Comparison of ENCODE assay signal across 10 mouse cellular contexts in the genomic region with DNA sequence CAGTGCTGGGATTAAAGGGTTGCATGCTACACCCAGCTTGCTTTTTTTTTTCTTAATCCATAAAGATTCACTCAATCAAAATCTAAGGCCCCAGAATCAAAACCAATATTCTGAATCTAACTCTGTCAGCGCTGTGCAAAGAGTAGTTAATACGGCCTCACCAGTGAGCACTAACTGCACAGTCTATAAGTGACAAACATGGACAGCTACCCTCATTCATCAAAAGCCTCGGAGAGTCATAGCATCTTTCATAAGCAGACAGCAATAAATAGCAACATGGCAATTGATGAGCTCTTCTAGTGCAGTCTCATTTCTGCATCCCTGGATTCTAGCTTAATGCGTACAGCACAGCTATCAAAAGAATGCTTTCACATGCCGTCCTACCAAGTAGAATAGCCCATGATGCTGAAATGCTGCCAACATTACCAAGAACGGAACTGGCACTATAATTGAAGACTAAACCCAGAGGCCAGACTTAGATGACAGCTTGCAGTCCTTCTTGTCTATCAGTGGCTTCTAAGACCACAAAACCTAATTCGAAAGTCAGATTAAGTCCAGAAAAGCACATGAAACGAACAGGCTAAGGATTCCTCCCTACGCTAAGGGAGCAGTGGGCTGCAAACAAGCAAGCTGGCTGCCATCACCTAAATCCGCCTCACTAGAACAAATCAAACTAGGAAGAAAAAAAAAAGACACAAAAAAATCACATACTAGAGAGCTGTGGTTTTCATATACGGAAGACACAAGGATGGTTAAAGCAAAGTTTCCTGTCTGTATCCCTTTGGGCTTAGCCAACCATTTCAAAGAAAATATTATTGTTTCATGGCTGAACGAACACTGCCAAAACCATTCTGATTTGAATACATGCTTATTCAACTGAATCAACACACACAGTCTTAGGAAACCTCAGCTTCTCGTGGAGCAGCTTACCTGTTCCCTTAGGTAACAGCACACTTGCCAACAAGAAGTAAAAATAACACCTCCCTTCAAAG. TPM values are rescaled to one million over a fixed set of nuclear protein-coding genes. Genes with fewer than 3 reads are reported as not detected.
DNase-seq lines count a peak whose midpoint lies in the region; ATAC-seq and TF ChIP-seq lines count a peak whose summit lies in the region.
"Had no signal": no experiment of that assay in that cellular context is flagged by ENCODE, and none has a peak within 500 bp of the region (broad histone marks: within the 10 kb centered on the region; RNA-seq: fewer than 3 reads in every experiment).

No protein-coding gene starts in this region.

- WGBS in heart, embryonic 16.5 days: 63% methylated on average over 13 of the region's 13 CpGs
- 83% methylated on average over 13 of the region's 13 CpGs for whole genome bisulfite sequencing in heart, embryonic 10.5 days
- WGBS in embryonic facial prominence, embryonic 14.5 days: 48% methylated on average over 13 of the region's 13 CpGs
- WGBS in stomach, postnatal 0 days: 70% methylated on average over 13 of the region's 13 CpGs

- no peak overlapping the region for H3K9ac ChIP-seq in heart, embryonic 16.5 days (ENCODE audit: low read length)
- no peak overlapping the region for H3K9ac ChIP-seq in embryonic facial prominence, embryonic 14.5 days (ENCODE audit: low read depth, low read length)
- H3K9ac ChIP-seq in stomach, postnatal 0 days (ENCODE audit: low read length): no peak overlapping the region
- H3K9ac ChIP-seq: lung, embryonic 15.5 days had no signal

- DNase-seq in heart, embryonic 10.5 days (ENCODE audit: low spot score): no peak
- DNase-seq in right cerebral cortex, adult 18-20 months: peak; percentile 14
- DNase-seq in right cerebral cortex, postnatal 25 days: no peak
- DNase-seq in embryonic facial prominence, embryonic 14.5 days (ENCODE audit: low spot score): peak; percentile 60
- DNase-seq in stomach, postnatal 0 days (ENCODE audit: low spot score): no peak
- no peak for DNase-seq in adrenal gland, postnatal 14 days

- TF ChIP-seq CTCF in stomach, postnatal 0 days (IDR thresholded peaks at IDR 0.05; ENCODE audit: low read depth): no peak

- H3K36me3 ChIP-seq in heart, embryonic 16.5 days (ENCODE audit: control insufficient read depth, insufficient read depth): 0 out of 2 replicates have a peak, but pooled peaks cover 4% of the 10 kb centered on the region
- no peaks in the 10 kb centered on the region for H3K36me3 ChIP-seq in heart, embryonic 10.5 days
- no peaks in the 10 kb centered on the region for H3K36me3 ChIP-seq in embryonic facial prominence, embryonic 14.5 days (ENCODE audit: control insufficient read depth, insufficient read depth, low read length)
- H3K36me3 ChIP-seq in stomach, postnatal 0 days (ENCODE audit: control insufficient read depth, insufficient read depth, low read length): no peaks in the 10 kb centered on the region
- H3K36me3 ChIP-seq: lung, embryonic 15.5 days had no signal

- peak overlapping the region; percentile 13; the same call in 1 of the 2 replicates for H3K4me2 ChIP-seq in heart, embryonic 16.5 days (ENCODE audit: low read depth, low read length)
- 0 out of 2 replicates have a peak overlapping the region, but pooled peaks have one; percentile 18 for H3K4me2 ChIP-seq in embryonic facial prominence, embryonic 14.5 days (ENCODE audit: low read depth, low read length)
- H3K4me2 ChIP-seq in stomach, postnatal 0 days (replicated peaks; ENCODE audit: low read depth): no peak overlapping the region
- H3K4me2 ChIP-seq: lung, embryonic 15.5 days had no signal

- 0 out of 2 replicates have a peak, but pooled peaks have one; percentile 42 for ATAC-seq in heart, embryonic 16.5 days (replicated peaks; ENCODE audit: extremely low read depth, insufficient read depth, low FRiP score)
- ATAC-seq in embryonic facial prominence, embryonic 14.5 days (ENCODE audit: low read depth): no peak
- ATAC-seq in neutrophil, adult 5-6 weeks (ENCODE audit: extremely low read depth, insufficient number of reproducible peaks, low FRiP score, poor library complexity, severe bottlenecking): peak; percentile 67
- ATAC-seq in stomach, postnatal 0 days (ENCODE audit: low FRiP score, low TSS enrichment): no peak

- H3K27me3 ChIP-seq in heart, embryonic 16.5 days (ENCODE audit: control insufficient read depth, insufficient read depth, low read length): no peaks in the 10 kb centered on the region
- H3K27me3 ChIP-seq in heart, embryonic 10.5 days (ENCODE audit: insufficient read depth, poor library complexity, severe bottlenecking): no peaks in the 10 kb centered on the region
- H3K27me3 ChIP-seq in embryonic facial prominence, embryonic 14.5 days (replicated peaks; ENCODE audit: control insufficient read depth, insufficient read depth, low read length): no peaks in the 10 kb centered on the region
- H3K27me3 ChIP-seq in stomach, postnatal 0 days (ENCODE audit: control insufficient read depth, insufficient read depth, low read length): no peaks in the 10 kb centered on the region
- H3K27me3 ChIP-seq: lung, embryonic 15.5 days had no signal

- H3K27ac ChIP-seq in heart, embryonic 16.5 days (ENCODE audit: low read length): no peak overlapping the region
- H3K27ac ChIP-seq in heart, embryonic 10.5 days: no peak overlapping the region
- no peak overlapping the region for H3K27ac ChIP-seq in embryonic facial prominence, embryonic 14.5 days (replicated peaks; ENCODE audit: low read depth, low read length)
- no peak overlapping the region for H3K27ac ChIP-seq in stomach, postnatal 0 days (replicated peaks)
- H3K27ac ChIP-seq: lung, embryonic 15.5 days had no signal

- no peak overlapping the region for H3K4me3 ChIP-seq in heart, embryonic 16.5 days (ENCODE audit: low read length)
- no peak overlapping the region for H3K4me3 ChIP-seq in heart, embryonic 10.5 days
- H3K4me3 ChIP-seq in embryonic facial prominence, embryonic 14.5 days (ENCODE audit: low read depth, low read length): no peak overlapping the region
- H3K4me3 ChIP-seq in stomach, postnatal 0 days (ENCODE audit: low read depth, low read length): no peak overlapping the region
- H3K4me3 ChIP-seq: lung, embryonic 15.5 days had no signal

- H3K4me1 ChIP-seq in heart, embryonic 16.5 days (ENCODE audit: control insufficient read depth, insufficient read depth, low read length): 0 out of 2 replicates have a peak, but pooled peaks cover 5% of the 10 kb centered on the region
- peaks cover 6% of the 10 kb centered on the region; the same call in 1 of the 2 replicates for H3K4me1 ChIP-seq in heart, embryonic 10.5 days
- peaks cover 32% of the 10 kb centered on the region for H3K4me1 ChIP-seq in embryonic facial prominence, embryonic 14.5 days (ENCODE audit: control insufficient read depth, insufficient read depth, low read length)
- no peaks in the 10 kb centered on the region for H3K4me1 ChIP-seq in stomach, postnatal 0 days (replicated peaks; ENCODE audit: control insufficient read depth, insufficient read depth)
- H3K4me1 ChIP-seq: lung, embryonic 15.5 days had no signal

- 0 out of 2 replicates have a peak, but pooled peaks cover 3% of the 10 kb centered on the region for H3K9me3 ChIP-seq in heart, embryonic 16.5 days (replicated peaks; ENCODE audit: control insufficient read depth, low read length)
- no peaks in the 10 kb centered on the region for H3K9me3 ChIP-seq in heart, embryonic 10.5 days
- H3K9me3 ChIP-seq in embryonic facial prominence, embryonic 14.5 days (ENCODE audit: control insufficient read depth, low read length): no peaks in the 10 kb centered on the region
- no peaks in the 10 kb centered on the region for H3K9me3 ChIP-seq in stomach, postnatal 0 days (ENCODE audit: control insufficient read depth, low read length)
- H3K9me3 ChIP-seq: lung, embryonic 15.5 days had no signal

- no peak for TF ChIP-seq EP300 in stomach, postnatal 0 days (optimal IDR thresholded peaks at IDR 0.05)

RNA-seq across cellular contexts. Expression of a gene that starts 26.0 kb away (rescaled TPM):
- 3.8 and 13.2 TPM in 2 replicates for polyA plus RNA-seq in heart, embryonic 16.5 days (2015; fragmentation: Nextera tagmentation; extraction: Ambion mirVana)
- polyA plus RNA-seq in heart, embryonic 10.5 days (2016; fragmentation: Nextera tagmentation; extraction: Ambion mirVana): not detected in 2 replicates
- 0.07 and 0.11 TPM in 2 replicates for polyA plus RNA-seq in embryonic facial prominence, embryonic 14.5 days (2014; fragmentation: Nextera tagmentation; extraction: Ambion mirVana)
- 0.12 TPM in 1 of 2 replicates, not detected in the other for total RNA-seq in neutrophil, adult 5-6 weeks (2017)
- not detected in 2 replicates for polyA plus RNA-seq in stomach, postnatal 0 days (2015; fragmentation: Nextera tagmentation; extraction: Ambion mirVana)
- 0.48 TPM in 1 of 2 replicates, not detected in the other for total RNA-seq in adrenal gland, postnatal 14 days (2021)
- total RNA-seq: layer of hippocampus, postnatal 25 days had no signal

RNA-seq across cellular contexts. Expression of a gene that starts 50.8 kb away (rescaled TPM):
- 6.4 and 15.8 TPM in 2 replicates for polyA plus RNA-seq in heart, embryonic 16.5 days (2015; fragmentation: Nextera tagmentation; extraction: Ambion mirVana)
- not detected in 2 replicates for polyA plus RNA-seq in heart, embryonic 10.5 days (2016; fragmentation: Nextera tagmentation; extraction: Ambion mirVana)
- 0.31 and 0.33 TPM in 2 replicates for polyA plus RNA-seq in embryonic facial prominence, embryonic 14.5 days (2014; fragmentation: Nextera tagmentation; extraction: Ambion mirVana)
- total RNA-seq in neutrophil, adult 5-6 weeks (2017): 1.5 and 1.7 TPM in 2 replicates
- 0.01 TPM in 2 replicates for polyA plus RNA-seq in stomach, postnatal 0 days (2015; fragmentation: Nextera tagmentation; extraction: Ambion mirVana)
- total RNA-seq in adrenal gland, postnatal 14 days (2021): 0.19 and 1.9 TPM in 2 replicates

RNA-seq across cellular contexts. Expression of a gene that starts 50.8 kb away (rescaled TPM):
- 60.3 and 63.3 TPM in 2 replicates for polyA plus RNA-seq in heart, embryonic 16.5 days (2015; fragmentation: Nextera tagmentation; extraction: Ambion mirVana)
- 50.9 and 54.3 TPM in 2 replicates for polyA plus RNA-seq in heart, embryonic 10.5 days (2016; fragmentation: Nextera tagmentation; extraction: Ambion mirVana)
- 55.8 and 65.6 TPM in 2 replicates for polyA plus RNA-seq in embryonic facial prominence, embryonic 14.5 days (2014; fragmentation: Nextera tagmentation; extraction: Ambion mirVana)
- total RNA-seq in neutrophil, adult 5-6 weeks (2017): 0.93 and 2.6 TPM in 2 replicates
- 36.5 and 40.3 TPM in 2 replicates for polyA plus RNA-seq in stomach, postnatal 0 days (2015; fragmentation: Nextera tagmentation; extraction: Ambion mirVana)
- total RNA-seq in adrenal gland, postnatal 14 days (2021): 31.8 and 32.7 TPM in 2 replicates

Comparison
In these comparisons a context has a peak if more than half of its experiments do, and no peak if none do; other contexts are left out.
1. DNase-seq: peak in right cerebral cortex, adult 18-20 months (single experiment) and embryonic facial prominence, embryonic 14.5 days (single experiment); none in heart, embryonic 10.5 days (single experiment), right cerebral cortex, postnatal 25 days (single experiment), stomach, postnatal 0 days (single experiment) and adrenal gland, postnatal 14 days (single experiment).
2. ATAC-seq: peak in heart, embryonic 16.5 days (single experiment) and neutrophil, adult 5-6 weeks (single experiment); none in embryonic facial prominence, embryonic 14.5 days (single experiment) and stomach, postnatal 0 days (single experiment).